Mouse (Mus musculus): ENCODE measurements around the gene Mcemp1. TPM values are rescaled to one million over a fixed set of nuclear protein-coding genes. Genes with fewer than 3 reads are reported as not detected.

The Mcemp1 gene
- total and polyA plus RNA-seq, 3 experiments = 0.11 TPM; not detected in 2

DNA sequence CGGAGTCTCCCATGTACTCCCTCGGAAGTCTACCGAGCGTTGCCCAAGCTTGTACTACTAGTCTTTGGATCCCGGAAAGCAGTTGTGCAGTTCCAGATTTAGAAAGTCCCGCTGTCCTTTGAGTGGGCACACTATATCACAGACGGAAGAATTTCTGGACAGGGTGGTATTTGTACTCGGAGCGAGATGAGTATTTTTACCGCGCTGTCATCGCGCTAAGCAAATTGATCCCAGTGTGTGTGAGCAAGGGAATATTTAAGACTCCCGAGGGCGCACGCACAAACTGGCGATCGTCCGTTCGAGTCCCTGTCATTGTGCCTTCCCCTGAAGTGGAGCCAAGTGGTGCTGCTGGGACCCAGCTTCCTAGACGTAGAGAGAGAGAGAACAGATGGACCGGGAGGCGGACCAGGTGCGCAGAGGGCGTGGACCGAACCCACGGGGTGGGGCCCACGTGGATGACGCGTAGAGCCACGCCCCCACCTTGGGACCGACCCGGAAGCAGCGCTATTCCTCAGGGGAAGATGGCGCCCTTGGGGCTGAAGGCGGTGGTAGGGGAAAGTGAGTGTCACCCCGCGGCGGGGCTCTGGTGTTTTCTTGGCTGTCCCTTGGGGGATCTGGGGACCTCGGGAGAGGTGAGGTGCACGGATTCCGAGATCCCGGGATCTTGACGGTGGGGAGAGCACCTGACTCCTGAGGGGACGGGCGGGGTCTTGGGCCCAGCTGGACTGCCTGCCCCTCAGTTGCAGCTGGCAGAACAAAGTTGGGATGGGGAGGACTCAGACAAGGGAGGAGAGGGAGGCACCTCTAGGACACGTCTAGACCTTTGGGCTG, 34.7 kb upstream of the Mcemp1 start, which contains the start of gene Stxbp2:
TSS of gene Stxbp2 (plus strand) at position 309 of the 831 bp plus-strand sequence.
- peak within 1 kb of the TSS; percentile 96 for H3K4me3 ChIP-seq (ENCODE audit: low read depth, low read length)
- no peaks in the 10 kb centered on the region for H3K9me3 ChIP-seq (replicated peaks)
- ATAC-seq (ENCODE audit: extremely low read depth, insufficient number of reproducible peaks, low FRiP score, poor library complexity, severe bottlenecking) = peak; percentile 84
- no peak for TF ChIP-seq GATA1 (IDR thresholded peaks at IDR 0.05; ENCODE audit: borderline replicate concordance, low read length)
- TF ChIP-seq POLR2AphosphoS5 (IDR thresholded peaks at IDR 0.05; ENCODE audit: insufficient replicate concordance, low read depth, low read length) = no peak
- TF ChIP-seq TAL1 (conservative IDR thresholded peaks at IDR 0.05; ENCODE audit: low read depth, low read length) = no peak
- no peak for TF ChIP-seq GATA2 (IDR thresholded peaks at IDR 0.05; ENCODE audit: borderline replicate concordance, low read depth, low read length)
- TF ChIP-seq CTCF (IDR thresholded peaks at IDR 0.05; ENCODE audit: low read depth, low read length) = no peak
- H3K27me3 ChIP-seq (ENCODE audit: insufficient read depth, low read length) = no peaks in the 10 kb centered on the region
- peaks cover 41% of the 10 kb centered on the region for H3K36me3 ChIP-seq (replicated peaks)
- H3K4me1 ChIP-seq (ENCODE audit: insufficient read depth, low read depth, low read length) = peaks cover 39% of the 10 kb centered on the region
- peak; percentile 87 for DNase-seq (ENCODE audit: low spot score)

DNA sequence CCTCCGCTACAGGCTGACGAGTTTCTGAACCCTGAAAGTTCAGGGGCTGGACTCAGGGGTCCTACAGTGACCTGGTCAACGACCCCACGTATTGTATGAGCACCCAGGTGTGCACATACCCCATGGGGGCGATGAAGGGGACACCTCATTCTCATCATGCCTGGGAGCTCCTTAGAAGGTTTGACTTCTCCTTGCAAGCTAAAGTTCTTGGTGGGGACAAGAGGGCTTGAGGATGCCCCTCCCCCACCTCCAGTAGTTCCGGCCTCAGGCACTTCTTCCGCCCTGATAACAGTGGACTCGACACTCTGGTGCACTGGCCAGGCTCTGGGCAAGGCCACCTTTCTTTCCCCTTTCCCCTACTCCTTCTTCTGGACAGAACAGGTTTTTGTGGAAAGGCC, 34.1 kb upstream of the Mcemp1 start:
- ATAC-seq (ENCODE audit: extremely low read depth, insufficient number of reproducible peaks, low FRiP score, poor library complexity, severe bottlenecking) (peak; percentile 61), DNase-seq (ENCODE audit: low spot score) (peak; percentile 72)
- Histone ChIP-seq H3K4me3 (ENCODE audit: low read depth, low read length) (peak overlapping the region; percentile 96), H3K4me1 (ENCODE audit: insufficient read depth, low read depth, low read length) (peaks cover 38% of the 10 kb centered on the region), H3K36me3 (replicated peaks) (peaks cover 45% of the 10 kb centered on the region), H3K9me3 (replicated peaks) (no peaks in the 10 kb centered on the region), H3K27me3 (ENCODE audit: insufficient read depth, low read length) (no peaks in the 10 kb centered on the region)
- no peak for TF ChIP-seq GATA2 (IDR thresholded peaks at IDR 0.05; ENCODE audit: borderline replicate concordance, low read depth, low read length)
- no peak for TF ChIP-seq POLR2AphosphoS5 (IDR thresholded peaks at IDR 0.05; ENCODE audit: insufficient replicate concordance, low read depth, low read length)
- TF ChIP-seq CTCF (IDR thresholded peaks at IDR 0.05; ENCODE audit: low read depth, low read length) = no peak
- no peak for TF ChIP-seq GATA1 (IDR thresholded peaks at IDR 0.05; ENCODE audit: borderline replicate concordance, low read length)
- no peak for TF ChIP-seq TAL1 (conservative IDR thresholded peaks at IDR 0.05; ENCODE audit: low read depth, low read length)

DNA sequence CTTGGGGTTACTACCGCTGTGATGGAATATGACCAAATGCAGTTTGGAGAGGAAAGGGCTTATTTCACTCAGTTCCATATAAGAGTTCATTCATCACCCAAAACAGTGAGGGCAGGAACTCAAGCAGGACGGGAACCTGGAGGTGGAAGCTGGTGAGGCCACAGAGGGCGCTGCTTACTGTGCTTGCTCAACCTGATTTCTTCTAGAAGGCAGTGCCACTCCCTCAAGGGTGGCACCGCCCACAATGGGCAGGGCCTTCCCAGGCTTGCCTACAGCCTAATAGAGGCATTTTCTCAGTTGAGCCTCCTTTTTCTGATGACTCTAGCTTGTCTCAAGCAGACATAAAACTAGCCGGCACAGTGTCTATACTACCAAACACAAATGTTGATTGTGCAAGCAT, 19.8 kb upstream of the Mcemp1 start:
- DNase-seq (ENCODE audit: low spot score) = no peak
- TF ChIP-seq GATA1 (IDR thresholded peaks at IDR 0.05; ENCODE audit: borderline replicate concordance, low read length) (no peak), TAL1 (conservative IDR thresholded peaks at IDR 0.05; ENCODE audit: low read depth, low read length) (no peak), CTCF (IDR thresholded peaks at IDR 0.05; ENCODE audit: low read depth, low read length) (no peak), POLR2AphosphoS5 (IDR thresholded peaks at IDR 0.05; ENCODE audit: insufficient replicate concordance, low read depth, low read length) (no peak), GATA2 (IDR thresholded peaks at IDR 0.05; ENCODE audit: borderline replicate concordance, low read depth, low read length) (no peak)
- peak; percentile 72 for ATAC-seq (ENCODE audit: extremely low read depth, insufficient number of reproducible peaks, low FRiP score, poor library complexity, severe bottlenecking)
- Histone ChIP-seq H3K4me3 (ENCODE audit: low read depth, low read length) (no peak overlapping the region), H3K4me1 (ENCODE audit: insufficient read depth, low read depth, low read length) (peaks cover 8% of the 10 kb centered on the region), H3K36me3 (replicated peaks) (peaks cover 32% of the 10 kb centered on the region), H3K27me3 (ENCODE audit: insufficient read depth, low read length) (peaks cover 20% of the 10 kb centered on the region), H3K9me3 (replicated peaks) (no peaks in the 10 kb centered on the region)

GRCm38 (mm10) chr8:3646824-3647531, 18.6 kb upstream of the Mcemp1 start:
- Histone ChIP-seq H3K27me3 (ENCODE audit: insufficient read depth, low read length) (peaks cover 24% of the 10 kb centered on the region), H3K4me1 (ENCODE audit: insufficient read depth, low read depth, low read length) (peaks cover 8% of the 10 kb centered on the region), H3K9me3 (replicated peaks) (no peaks in the 10 kb centered on the region), H3K36me3 (replicated peaks) (peaks cover 20% of the 10 kb centered on the region), H3K4me3 (ENCODE audit: low read depth, low read length) (no peak overlapping the region)
- ATAC-seq (ENCODE audit: extremely low read depth, insufficient number of reproducible peaks, low FRiP score, poor library complexity, severe bottlenecking) (no peak), DNase-seq (ENCODE audit: low spot score) (no peak)
- TF ChIP-seq GATA2 (IDR thresholded peaks at IDR 0.05; ENCODE audit: borderline replicate concordance, low read depth, low read length) (no peak), POLR2AphosphoS5 (IDR thresholded peaks at IDR 0.05; ENCODE audit: insufficient replicate concordance, low read depth, low read length) (no peak), CTCF (IDR thresholded peaks at IDR 0.05; ENCODE audit: low read depth, low read length) (no peak), TAL1 (conservative IDR thresholded peaks at IDR 0.05; ENCODE audit: low read depth, low read length) (no peak), GATA1 (IDR thresholded peaks at IDR 0.05; ENCODE audit: borderline replicate concordance, low read length) (no peak)

DNA sequence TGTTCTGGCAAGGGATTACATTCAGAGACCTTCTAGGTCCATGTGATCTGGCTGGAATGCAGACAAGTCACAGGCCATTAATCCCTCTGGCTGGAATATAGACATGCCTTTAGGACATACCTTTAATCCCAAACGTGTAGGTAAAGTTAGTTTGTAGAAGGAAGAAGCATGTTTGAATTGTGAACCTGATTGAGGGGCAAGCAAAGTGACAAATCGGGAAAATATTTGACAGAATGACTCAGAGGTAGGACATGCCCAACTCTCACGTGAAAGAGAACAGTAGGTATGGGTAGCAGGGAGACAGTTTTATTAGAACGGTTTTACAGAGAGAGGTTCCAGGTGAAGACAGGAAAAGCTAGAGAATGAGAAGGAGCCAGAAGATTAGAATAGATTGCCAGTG, 18.0 kb upstream of the Mcemp1 start:
- ATAC-seq (ENCODE audit: extremely low read depth, insufficient number of reproducible peaks, low FRiP score, poor library complexity, severe bottlenecking) (no peak), DNase-seq (ENCODE audit: low spot score) (no peak)
- peaks cover 14% of the 10 kb centered on the region for H3K36me3 ChIP-seq (replicated peaks)
- H3K27me3 ChIP-seq (ENCODE audit: insufficient read depth, low read length) = peaks cover 27% of the 10 kb centered on the region
- H3K4me3 ChIP-seq (ENCODE audit: low read depth, low read length) = no peak overlapping the region
- H3K9me3 ChIP-seq (replicated peaks) = no peaks in the 10 kb centered on the region
- H3K4me1 ChIP-seq (ENCODE audit: insufficient read depth, low read depth, low read length) = peaks cover 8% of the 10 kb centered on the region
- no peak for TF ChIP-seq GATA1 (IDR thresholded peaks at IDR 0.05; ENCODE audit: borderline replicate concordance, low read length)
- TF ChIP-seq POLR2AphosphoS5 (IDR thresholded peaks at IDR 0.05; ENCODE audit: insufficient replicate concordance, low read depth, low read length) = no peak
- no peak for TF ChIP-seq CTCF (IDR thresholded peaks at IDR 0.05; ENCODE audit: low read depth, low read length)
- TF ChIP-seq GATA2 (IDR thresholded peaks at IDR 0.05; ENCODE audit: borderline replicate concordance, low read depth, low read length) = no peak
- no peak for TF ChIP-seq TAL1 (conservative IDR thresholded peaks at IDR 0.05; ENCODE audit: low read depth, low read length)

GRCm38 (mm10) chr8:3648268-3648667, 17.3 kb upstream of the Mcemp1 start:
- DNase-seq (ENCODE audit: low spot score) (no peak), ATAC-seq (ENCODE audit: extremely low read depth, insufficient number of reproducible peaks, low FRiP score, poor library complexity, severe bottlenecking) (no peak)
- H3K4me3 ChIP-seq (ENCODE audit: low read depth, low read length) = no peak overlapping the region
- peaks cover 27% of the 10 kb centered on the region for H3K27me3 ChIP-seq (ENCODE audit: insufficient read depth, low read length)
- TF ChIP-seq CTCF (IDR thresholded peaks at IDR 0.05; ENCODE audit: low read depth, low read length) (no peak), POLR2AphosphoS5 (IDR thresholded peaks at IDR 0.05; ENCODE audit: insufficient replicate concordance, low read depth, low read length) (no peak), GATA1 (IDR thresholded peaks at IDR 0.05; ENCODE audit: borderline replicate concordance, low read length) (no peak), TAL1 (conservative IDR thresholded peaks at IDR 0.05; ENCODE audit: low read depth, low read length) (no peak), GATA2 (IDR thresholded peaks at IDR 0.05; ENCODE audit: borderline replicate concordance, low read depth, low read length) (no peak)
- H3K36me3 ChIP-seq (replicated peaks) = peaks cover 7% of the 10 kb centered on the region
- peaks cover 8% of the 10 kb centered on the region for H3K4me1 ChIP-seq (ENCODE audit: insufficient read depth, low read depth, low read length)
- H3K9me3 ChIP-seq (replicated peaks) = no peaks in the 10 kb centered on the region

All from G1E (cell line).